Mouse (Mus musculus) urinary bladder, adult 2 months (tissue): ENCODE measurements around the gene Efl1. TPM values are rescaled to one million over a fixed set of nuclear protein-coding genes. Genes with fewer than 3 reads are reported as not detected.

Experiments used
- DNase-seq: peaks from one replicate; pipeline ENCODE4 v3.0.0; 2022; ENCODE audit warnings: low spot score
- polyA plus RNA-seq: library from polyadenylated mRNA; depleted of rRNA; stranded (reverse); fragments of >200 nt; gene quantifications from 2 replicates; pipeline ENCODE4 v1.2.3, GENCODE M21; 2012; rRNA removed

Efl1 gene
- polyA plus RNA-seq, result 7.5 and 8.7 TPM in 2 replicates

DNA sequence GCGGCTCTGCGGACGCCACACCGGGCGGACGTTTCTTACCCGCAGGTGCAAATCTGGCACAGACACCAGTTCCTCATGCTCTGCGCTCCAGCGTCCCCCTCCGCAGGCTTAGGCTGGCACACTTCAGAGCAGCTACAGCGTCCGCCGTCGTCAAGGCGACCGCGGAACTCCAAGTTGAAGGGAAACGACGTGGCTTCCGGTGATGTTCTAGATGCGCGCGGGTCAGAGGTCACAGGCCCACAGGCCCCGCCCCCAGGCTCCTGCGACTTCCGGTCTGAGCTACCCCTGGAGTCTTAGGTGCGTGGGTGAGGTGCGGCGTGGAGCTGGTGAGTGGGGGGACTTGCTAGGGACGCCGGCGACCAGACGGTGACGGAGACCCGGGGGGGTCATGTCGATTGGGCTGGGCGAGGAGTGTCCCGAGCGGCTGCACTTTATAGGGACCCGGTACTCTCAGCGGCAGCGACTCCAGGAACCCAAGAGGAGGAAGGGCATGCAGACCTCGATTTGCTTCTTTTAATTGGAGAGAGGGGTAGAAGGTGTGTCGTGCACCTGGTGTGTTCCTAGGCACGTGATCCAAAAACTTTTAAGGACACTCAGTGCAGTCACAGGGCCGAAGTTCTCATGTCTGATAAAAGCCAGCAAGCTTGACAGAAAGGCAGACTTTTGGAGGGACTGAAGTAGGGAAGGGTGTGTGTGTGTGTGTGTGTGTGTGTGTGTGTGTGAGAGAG lies at the start of gene Efl1, which contains the start of gene Saxo2:
Efl1 (plus strand) TSS at position 262 of the 728 bp plus-strand sequence.
Saxo2 (minus strand) TSS at position 176 of the 728 bp plus-strand sequence.
- peak; percentile 81 for DNase-seq

DNA sequence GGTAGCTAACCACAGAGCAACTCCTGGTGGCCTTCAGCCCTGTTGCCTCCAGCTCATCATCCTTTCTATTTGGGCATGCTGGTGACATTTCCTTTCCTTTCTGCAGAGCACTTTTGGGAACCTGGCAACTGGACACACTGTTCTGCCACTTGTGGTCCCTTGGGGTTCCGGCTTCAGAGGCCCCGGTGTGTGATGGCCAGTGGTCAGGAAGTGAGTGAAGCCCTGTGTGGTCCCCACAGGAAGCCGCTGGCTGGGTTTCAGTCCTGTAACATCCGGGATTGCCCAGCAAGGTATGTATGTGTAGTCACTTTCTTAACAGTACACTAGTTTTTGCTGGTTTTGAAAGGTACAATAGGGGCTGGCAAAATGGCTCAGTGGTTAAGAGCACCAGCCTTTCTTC lies 46.4 kb upstream of the Efl1 start:
- DNase-seq, result no peak

DNA sequence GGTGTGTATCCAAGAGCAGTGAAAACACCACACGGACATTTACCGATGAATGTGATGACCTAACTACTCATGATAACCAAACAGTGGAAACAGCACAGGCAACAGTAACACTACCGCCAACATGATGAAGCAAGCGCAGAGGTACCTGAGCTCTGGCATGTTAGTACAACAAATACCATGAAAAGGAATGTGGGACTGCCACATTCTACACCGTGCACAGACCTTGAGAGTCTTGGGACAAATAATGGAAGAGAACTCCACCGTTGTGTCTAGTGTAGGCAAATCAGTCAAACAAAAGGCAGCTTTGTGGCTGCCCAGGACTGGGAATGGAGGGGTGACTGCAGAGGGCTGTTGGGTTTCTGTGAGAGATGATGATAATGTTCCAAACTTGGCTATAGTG lies 43.0 kb upstream of the Efl1 start:
- DNase-seq, result no peak

DNA sequence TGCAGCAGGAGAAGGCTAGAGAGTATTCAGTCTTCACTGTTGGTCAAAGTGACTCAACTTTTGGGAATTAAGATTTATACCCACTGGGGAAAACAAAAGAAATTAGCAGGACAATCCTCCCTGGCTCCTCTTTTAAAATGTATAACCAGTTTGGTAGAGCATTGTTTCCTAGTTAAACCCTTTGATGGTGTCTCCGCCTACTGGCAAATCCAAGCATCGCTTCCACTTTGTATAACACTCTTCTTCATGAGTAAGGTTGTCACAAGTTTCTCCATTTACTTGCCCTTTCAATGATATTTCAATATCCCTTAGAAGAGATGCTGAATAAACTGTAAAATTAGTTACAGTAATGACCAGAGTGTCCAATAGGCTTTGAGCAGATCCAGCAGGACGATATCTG lies 38.8 kb upstream of the Efl1 start:
- no peak for DNase-seq

DNA sequence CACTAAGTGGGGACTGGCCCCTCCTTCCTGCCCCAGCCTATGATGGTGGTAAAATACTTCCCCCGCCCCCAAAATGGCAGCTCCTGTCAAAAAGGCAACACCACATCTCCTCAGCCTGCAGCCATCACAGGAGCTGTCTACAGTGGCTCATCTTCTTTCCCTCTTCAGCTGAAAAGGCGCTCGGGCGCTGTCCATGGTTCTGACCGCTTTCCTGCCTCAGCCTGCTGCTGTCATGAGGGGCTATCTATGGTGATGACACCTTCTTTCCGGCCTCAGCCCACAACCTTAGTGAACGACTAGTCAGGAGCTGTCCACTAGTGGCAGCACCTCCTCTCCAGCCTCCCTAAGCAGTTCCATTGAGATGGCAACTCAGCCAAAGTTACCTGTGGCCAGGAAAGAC lies 23.1 kb upstream of the Efl1 start:
- no peak for DNase-seq

DNA sequence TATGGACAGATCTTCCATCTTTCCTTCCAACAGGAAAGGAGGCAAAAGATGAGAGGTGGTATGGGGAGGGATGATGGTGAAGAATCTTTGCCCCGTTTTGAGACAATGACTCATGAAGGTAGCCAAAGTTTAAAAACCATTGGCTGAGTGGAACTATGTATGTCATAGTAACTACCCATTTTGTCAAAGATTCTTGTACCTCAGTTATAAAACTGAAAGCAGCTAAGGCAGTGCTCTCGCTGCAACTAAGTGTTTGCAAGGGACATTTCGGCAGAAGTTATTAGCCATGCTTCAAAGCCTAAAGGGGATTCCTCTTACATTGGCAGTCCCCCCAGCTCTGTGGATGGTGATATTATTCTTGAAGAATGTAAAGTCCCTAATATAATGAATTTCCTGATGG lies 1.2 kb upstream of the Efl1 start:
- DNase-seq, result no peak

DNA sequence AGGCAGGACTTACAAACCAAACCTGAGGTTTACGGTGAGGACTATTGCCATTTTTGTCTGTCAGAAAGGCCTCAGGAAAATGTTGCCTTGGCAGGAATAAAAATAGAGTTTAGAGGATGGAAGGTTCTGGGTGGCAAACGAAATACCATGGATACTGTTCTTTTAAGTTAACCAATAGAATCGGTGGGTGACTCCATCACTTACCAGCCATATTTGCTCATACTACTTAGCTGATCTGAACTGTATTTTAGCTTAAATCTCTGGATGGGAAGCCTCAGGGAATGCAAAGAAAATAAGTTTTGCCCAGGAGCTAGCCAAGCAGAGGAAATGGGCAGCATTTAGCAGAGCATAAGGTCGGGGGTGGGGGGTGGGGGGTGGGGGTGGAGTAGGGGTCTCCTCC lies 505 bp upstream of the Efl1 start:
- no peak for DNase-seq

DNA sequence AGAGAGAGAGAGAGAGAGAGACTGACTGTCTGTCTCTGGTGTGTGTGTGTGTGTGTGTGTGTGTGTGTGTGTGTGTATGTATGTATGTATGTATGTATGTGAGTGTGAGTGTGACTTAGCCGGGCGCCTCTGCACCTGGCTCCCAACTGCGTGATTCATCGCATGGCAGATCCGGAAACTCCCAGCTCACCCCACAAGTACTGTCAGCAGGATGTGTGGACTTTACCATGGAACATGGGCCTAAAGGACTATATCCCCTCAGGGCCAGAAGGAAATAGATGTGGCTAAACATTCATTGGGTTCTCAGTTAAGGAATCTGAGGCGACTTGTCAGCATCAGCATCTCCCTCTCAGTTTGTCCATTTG lies 649 bp downstream of the Efl1 start:
- no peak for DNase-seq

DNA sequence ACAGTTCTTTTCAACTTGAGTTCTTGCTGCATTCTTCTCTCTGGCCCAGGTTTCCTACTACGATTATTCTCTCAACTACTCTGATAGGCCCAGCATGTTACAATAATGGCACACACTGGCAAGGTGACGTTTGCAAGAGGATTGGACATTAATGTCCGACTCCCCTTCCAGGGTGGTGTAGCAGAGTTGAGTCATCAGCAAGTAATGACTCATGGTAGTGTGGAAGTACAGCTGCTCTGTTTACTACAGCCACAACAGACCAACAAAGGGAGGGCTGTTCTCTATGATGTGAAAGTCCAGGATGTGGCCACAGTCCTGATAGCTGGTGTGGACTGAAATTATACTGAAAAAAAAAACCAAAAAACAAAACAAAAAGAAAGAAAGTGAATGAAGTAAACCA lies 16.2 kb downstream of the Efl1 start:
- no peak for DNase-seq

DNA sequence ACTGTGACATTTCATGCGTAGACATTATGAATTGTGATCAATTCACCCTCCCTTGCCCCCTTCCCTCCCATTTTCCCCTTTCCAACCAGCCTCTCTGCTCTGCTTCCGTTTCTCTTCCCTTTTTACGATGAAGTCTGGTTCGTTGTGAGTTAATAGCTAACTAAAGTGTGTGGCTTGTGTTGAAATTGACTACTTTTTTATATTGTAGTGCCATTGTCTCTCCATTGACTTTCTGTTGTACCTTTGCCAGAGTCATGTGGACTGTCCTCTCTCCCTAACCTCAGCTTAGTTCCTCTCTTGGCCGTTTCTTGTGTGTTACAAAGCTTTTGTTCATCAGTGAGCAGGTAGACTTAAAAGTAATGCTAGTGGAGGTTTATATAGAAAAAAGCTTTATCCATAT lies 27.6 kb downstream of the Efl1 start:
- no peak for DNase-seq

DNA sequence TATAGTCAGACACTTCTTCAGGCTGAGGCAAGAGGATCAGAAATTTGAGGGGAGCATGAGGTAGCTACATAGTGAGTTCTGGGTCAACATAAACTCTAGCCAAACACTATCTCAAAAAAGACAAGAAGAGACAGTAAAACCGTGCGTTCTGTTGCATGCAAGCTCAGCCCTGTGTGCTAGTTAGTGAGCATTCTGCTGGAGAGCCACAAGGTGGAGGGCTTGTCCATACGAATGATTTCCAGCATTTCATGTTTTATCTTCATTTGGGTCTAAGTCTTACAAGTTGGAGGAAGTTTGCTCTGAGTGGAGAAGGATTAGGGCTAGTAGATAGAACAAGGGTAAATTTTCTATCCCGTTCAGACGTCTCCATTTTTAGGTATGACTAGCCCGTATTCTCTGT lies 28.4 kb downstream of the Efl1 start:
- DNase-seq, result no peak

DNA sequence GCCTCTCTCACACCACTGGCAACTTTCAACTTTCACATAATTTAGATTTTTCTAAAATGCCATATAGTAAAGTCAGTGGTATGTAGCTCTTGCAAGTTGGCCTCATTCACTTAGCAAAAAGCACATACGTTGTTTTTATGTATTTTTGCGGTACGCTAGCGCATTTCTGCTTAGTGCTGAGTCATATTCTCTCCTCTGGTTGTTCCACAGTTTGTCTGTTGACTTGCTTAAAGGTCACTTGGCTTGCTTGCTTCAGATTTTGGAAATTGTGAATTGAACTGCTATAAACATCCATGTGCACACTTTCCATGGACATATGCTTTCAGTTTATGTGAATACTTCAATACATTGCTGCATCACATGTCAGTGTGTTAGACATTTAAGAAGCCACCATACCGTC lies 31.5 kb downstream of the Efl1 start:
- DNase-seq, result no peak

DNA sequence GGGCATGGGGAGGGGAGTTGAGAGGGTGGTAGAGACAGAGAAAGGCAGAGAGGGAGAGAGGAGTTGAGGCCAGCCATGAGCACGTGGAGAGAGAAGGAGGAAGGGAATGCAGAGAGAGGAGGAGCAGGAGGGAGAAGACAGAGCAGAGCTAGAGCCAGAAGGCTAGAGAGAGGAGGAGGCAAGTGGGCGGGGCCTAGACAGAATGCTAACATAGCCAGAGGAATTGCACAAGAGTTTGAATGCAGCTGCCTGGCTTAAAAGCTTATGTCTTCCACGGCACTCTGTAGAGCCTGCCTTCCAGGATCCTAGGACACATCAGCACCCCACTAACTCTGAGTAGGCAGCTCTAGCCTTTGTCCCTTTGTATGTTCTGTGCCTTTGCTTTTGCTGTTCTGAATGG lies 40.3 kb downstream of the Efl1 start:
- DNase-seq, result no peak

DNA sequence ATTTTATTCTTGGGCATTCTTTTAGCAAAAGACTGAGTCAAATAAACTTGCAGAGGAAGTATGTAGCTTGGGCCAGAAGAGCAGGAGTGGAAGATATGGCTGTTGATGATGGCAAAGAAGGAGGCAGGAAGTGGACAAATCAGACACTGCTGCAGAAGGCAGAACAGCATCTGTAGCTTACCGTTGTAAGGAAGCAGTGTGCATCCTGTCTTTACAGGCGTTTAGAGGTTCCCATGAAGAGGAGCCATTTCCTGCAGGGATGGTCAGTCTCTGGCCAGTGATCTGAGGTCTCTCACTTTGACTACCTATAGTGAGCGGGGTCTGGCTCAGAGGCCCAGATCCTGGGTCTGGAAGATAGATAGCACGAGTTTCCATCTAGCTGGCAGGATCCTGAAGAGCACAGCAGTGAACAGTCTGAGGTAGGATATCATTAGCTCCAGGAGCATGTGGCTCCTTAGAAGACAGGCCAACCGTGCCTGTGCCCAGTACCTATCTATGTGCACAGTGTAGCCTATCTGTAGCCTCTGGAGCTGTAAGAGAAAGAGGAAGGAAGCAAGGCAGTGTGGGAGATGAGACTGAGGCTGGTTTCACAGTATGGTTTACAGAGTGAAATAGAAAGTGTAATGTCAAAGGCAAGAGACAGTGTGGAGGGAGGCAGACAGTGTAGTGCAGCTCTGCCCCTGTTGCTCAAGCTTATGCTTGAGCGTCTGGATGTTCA lies 42.8 kb downstream of the Efl1 start:
- DNase-seq, result no peak

DNA sequence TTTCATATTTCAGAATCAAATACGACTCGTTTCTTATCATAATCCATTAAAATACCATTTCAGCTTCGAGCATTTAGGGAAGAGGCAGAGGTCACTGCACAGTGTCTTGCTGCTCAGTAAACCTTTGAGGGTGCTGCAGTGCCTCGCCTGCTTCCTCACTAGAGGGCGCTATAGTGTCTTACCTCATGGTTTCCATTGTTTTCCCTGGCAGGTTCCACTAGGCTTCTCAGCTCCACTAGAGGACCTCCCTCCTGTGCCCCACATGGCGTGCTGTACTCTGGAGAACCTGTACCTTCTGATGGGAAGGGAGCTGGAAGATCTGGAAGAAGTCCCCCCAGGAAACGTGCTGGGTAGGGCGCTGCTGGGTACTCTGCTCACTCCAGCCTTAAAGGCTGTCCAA lies 49.3 kb downstream of the Efl1 start:
- no peak for DNase-seq

DNA sequence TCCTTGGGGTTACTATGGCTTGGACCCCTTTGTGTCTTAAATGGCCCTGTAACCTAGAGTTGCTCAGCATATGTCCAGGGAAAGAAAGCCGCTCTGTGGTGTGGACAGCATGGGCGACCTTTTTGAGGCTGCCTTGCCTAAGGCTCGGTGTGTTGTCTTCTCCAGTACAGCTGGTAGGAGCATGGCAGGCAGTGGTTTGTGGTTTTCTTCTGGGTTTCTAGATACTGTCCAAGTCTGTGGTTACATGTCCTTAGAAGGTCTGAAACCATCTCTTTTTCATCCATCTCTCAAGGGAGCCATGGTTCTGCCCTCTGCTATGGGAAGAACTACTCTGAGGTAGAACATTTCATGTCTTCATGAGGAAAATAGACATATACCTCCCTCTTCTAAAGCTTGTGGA lies 50.6 kb downstream of the Efl1 start:
- DNase-seq, result no peak

DNA sequence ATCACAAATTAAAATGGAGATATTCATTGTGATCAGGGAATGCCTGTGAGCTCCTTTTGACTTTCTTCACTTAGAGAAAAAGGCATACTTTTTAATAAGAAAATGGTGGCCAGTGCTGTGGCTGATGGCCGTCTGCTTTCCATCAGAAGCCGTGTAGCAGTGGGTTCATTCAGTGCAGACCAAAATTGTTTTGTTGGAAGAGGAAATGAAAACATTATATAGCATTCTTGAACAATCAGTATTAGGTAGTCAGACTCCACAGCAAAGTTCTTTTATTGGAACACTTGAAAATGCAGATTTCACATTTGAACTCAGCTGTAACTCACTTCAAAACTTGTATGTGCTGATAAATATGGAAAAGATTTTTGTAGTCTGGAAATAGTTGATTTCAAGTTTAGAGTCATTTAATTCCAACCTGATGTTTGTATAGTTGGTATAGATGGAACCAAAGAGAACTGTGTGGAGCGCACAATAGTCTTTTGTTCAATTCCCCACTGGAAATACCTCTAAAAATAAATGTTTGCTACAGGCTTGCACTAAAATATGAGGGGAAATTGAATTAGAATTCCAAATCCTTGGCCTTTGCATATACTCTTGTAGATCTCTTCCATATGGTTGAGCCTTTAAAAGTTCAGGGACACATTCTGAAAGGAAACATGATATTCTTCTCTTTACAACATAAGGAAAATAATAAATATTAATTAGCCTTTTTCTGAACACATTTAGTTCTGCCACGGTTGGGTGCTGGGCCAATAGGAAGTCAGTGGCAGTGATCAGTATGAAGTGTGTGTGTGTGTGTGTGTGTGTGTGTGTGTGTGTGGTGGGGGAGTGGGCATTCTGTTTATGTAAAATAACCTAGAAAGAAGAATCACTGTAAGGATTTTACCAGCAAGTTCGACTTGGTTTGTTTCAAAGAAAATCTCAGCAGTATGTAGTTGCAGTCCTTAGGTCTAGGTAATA lies 54.2 kb downstream of the Efl1 start:
- DNase-seq, result no peak

DNA sequence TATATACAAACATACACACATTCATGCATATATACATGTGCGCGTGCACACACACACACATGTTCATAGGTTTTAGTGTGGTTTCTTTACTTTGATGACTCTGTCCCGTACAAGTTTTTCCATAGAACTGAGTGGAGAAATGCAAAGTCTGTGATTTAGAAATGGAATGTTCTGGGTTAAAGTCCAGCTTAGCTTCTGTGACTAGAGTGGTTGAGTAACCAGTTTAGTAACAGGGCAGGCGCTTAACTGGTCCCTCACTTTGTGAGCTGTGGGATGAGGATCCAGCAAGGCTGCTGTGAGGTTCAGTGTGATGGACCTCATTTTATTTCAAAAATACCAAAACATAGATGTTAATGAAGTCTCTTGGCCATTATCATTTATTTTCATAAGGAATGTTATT lies 60.8 kb downstream of the Efl1 start:
- no peak for DNase-seq

DNA sequence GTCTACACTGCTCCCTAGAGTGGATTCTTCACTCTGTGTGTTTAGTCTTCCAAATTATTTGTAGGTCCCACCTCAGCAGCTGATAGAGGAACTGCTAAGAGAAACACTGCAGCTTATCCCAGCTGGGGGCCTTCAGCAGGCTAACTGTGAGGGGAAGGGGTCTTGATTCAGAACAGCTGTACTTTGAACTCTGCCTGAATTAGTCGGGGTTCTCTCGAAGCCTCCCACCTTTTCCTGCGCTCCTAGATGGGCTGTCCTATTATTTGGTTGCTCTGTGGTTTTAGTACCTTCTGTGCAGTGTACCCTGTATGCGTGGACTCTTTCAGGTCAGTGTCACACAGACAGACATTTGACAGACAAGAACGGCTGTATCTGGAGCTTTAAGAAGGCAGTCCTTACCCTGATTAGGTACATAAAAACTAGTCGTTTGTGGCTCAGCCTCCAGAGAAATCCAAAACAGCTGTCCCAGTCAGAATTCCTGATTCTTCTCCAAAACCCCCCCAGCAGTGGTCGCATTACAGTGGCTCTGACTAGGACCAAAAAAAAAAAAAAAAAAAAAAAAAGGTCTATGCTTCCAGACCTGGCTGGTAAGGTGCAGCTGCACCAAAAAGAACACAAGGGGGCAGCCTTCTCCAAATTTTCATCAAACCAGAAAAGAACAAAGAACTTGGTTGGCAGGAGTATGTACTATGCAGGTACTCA lies 66.9 kb downstream of the Efl1 start:
- DNase-seq, result no peak

DNA sequence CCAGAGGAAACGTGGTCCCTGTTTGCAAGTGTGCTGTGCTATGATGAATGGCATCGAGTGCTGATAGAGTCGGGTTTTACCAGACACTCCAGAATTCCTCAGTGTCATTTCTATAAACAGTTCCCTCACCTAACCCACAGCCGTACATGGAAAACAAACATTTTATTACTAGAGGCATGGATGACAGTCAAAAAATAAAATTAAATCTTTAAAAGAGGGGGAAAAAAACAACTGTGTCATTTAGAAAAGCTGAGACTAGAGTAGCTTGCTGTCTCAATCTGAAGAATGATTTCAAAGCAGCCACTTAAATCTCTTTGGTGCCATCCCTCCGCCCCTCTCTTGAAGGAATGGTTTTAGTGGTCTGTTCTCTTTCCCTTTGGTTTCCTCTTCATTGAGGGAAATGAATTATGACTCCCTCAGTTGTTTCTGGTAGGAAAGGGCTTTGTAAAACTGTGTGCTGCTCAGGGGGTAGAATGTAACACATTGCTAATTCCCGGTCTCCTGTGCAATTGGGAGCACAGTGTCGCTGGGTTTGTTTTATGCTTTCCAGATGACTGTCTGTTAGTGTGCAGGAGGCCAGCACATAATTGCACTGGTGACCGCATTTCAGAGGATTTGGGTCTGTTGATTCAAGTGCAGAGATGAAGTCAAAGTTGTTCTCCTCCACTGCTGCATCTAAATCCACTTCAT lies 67.6 kb downstream of the Efl1 start:
- DNase-seq, result no peak

DNA sequence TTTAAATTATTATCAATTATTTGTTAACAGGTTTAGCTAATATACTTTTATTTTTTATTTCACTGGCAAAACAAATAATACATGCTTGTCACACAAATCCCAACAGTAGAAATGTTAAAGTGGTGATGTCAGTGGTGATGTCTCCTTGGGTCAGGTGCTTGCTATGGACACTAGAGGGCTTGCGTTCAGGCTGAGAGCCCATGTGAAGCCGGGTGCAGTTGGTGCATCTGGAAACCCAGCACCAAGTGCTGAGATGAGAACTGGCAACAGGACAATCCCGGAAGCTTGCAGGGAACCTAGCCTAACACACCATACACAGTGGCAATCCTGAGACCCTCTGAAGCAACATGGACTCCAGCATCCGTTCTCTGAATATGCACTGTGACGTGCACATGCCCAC lies 70.9 kb downstream of the Efl1 start:
- no peak for DNase-seq
